Mouse (Mus musculus) neural tube, embryonic 13.5 days (tissue): ENCODE data around the gene Fancg. TPM values are rescaled to one million over a fixed set of nuclear protein-coding genes. Genes with fewer than 3 reads are reported as not detected.

ENCODE experiments used
- ATAC-seq: fragments of 200-750 bp; cut with Nextera tagmentation; 2 replicates; pipeline ENCODE4 v1.8.0; 2017; ENCODE audit warnings: low read depth, mild to moderate bottlenecking, moderate TSS enrichment, moderate library complexity
- H3K27ac ChIP-seq: fragments of 300-500 bp; sonication (generic); replicated peaks from 2 replicates; pipeline ENCODE4 v1.5.1; 2015; ENCODE audit warnings: moderate library complexity, mild to moderate bottlenecking, inconsistent platforms
- H3K27me3 ChIP-seq: fragments of 300-500 bp; sonication (generic); 2 replicates; pipeline ENCODE4 v1.6.1; 2015; ENCODE audit warnings: mild to moderate bottlenecking, inconsistent platforms
- H3K36me3 ChIP-seq: fragments of 300-500 bp; sonication (generic); 2 replicates; pipeline ENCODE4 v1.6.1; 2015; ENCODE audit warnings: mild to moderate bottlenecking, inconsistent platforms
- H3K4me1 ChIP-seq: fragments of 300-500 bp; sonication (generic); replicated peaks from 2 replicates; pipeline ENCODE4 v1.6.1; 2015; ENCODE audit warnings: inconsistent platforms
- H3K4me2 ChIP-seq: fragments of 300-500 bp; sonication (generic); 2 replicates; pipeline ENCODE4 v1.6.1; 2015; ENCODE audit warnings: inconsistent platforms, mild to moderate bottlenecking, moderate library complexity
- H3K4me3 ChIP-seq: fragments of 300-500 bp; sonication (generic); 2 replicates; pipeline ENCODE4 v1.5.1; 2015; ENCODE audit warnings: mild to moderate bottlenecking, inconsistent platforms
- H3K9ac ChIP-seq: fragments of 300-500 bp; sonication (generic); 2 replicates; pipeline ENCODE4 v1.6.1; 2015; ENCODE audit warnings: moderate library complexity, mild to moderate bottlenecking, inconsistent platforms
- H3K9me3 ChIP-seq: fragments of 300-500 bp; sonication (generic); 2 replicates; pipeline ENCODE4 v1.6.1; 2016; ENCODE audit warnings: inconsistent platforms
- WGBS: fragments of 180-500 bp; shearing (Covaris S2); methylation state at CpG from one replicate; pipeline ENCODE4 v1.1.7; 2015; 5-methylcytosine and 5-hydroxymethylcytosine counted together
- polyA plus RNA-seq: library from polyadenylated mRNA; unstranded; fragments of >200 nt; fragmentation: Nextera tagmentation; extraction: Ambion mirVana; gene quantifications from 2 replicates; pipeline ENCODE4 v1.2.1, GENCODE M21; 2015

Fancg gene
- polyA plus RNA-seq, 1 experiment from 2014 or later: 20.4 TPM

- Histone ChIP-seq H3K4me3 (peak overlapping the region; percentile 55), H3K27me3 (no peaks in the 10 kb centered on the region), H3K4me1 (peaks cover 50% of the 10 kb centered on the region), H3K9ac (peak overlapping the region; percentile 75), H3K4me2 (peak overlapping the region; percentile 72), H3K36me3 (no peaks in the 10 kb centered on the region), H3K27ac (peak overlapping the region; percentile 93), H3K9me3 (no peaks in the 10 kb centered on the region)
- WGBS: 11% methylated on average over 7 of the region's 7 CpGs
- ATAC-seq: peak; percentile 41
Measured at GRCm38 (mm10) chr4:43043644-43044357, 33.5 kb upstream of the Fancg start.

GRCm38 (mm10) chr4:43040881-43041547, 30.7 kb upstream of the Fancg start:
- Histone ChIP-seq H3K9me3 (no peaks in the 10 kb centered on the region), H3K4me2 (no peak overlapping the region), H3K27me3 (no peaks in the 10 kb centered on the region), H3K36me3 (peaks cover 11% of the 10 kb centered on the region), H3K4me3 (no peak overlapping the region), H3K27ac (peak overlapping the region; percentile 65), H3K9ac (no peak overlapping the region), H3K4me1 (peaks cover 61% of the 10 kb centered on the region)
- WGBS: 60% methylated on average over 9 of the region's 9 CpGs
- ATAC-seq: no peak

GRCm38 (mm10) chr4:43040114-43040572, 29.8 kb upstream of the Fancg start:
- ATAC-seq: peak; percentile 96
- no peaks in the 10 kb centered on the region for H3K27me3 ChIP-seq
- H3K36me3 ChIP-seq: peaks cover 19% of the 10 kb centered on the region
- 0% methylated on average over 25 of the region's 25 CpGs for WGBS
- H3K4me1 ChIP-seq: peaks cover 59% of the 10 kb centered on the region
- H3K27ac ChIP-seq: peak overlapping the region; percentile 86
- H3K9me3 ChIP-seq: no peaks in the 10 kb centered on the region
- H3K4me3 ChIP-seq: peak overlapping the region; percentile 81
- peak overlapping the region; percentile 95 for H3K4me2 ChIP-seq
- H3K9ac ChIP-seq: peak overlapping the region; percentile 94

GRCm38 (mm10) chr4:43039609-43040008, 29.3 kb upstream of the Fancg start:
- H3K9ac ChIP-seq: peak overlapping the region; percentile 94
- peak overlapping the region; percentile 86 for H3K27ac ChIP-seq
- H3K9me3 ChIP-seq: no peaks in the 10 kb centered on the region
- H3K36me3 ChIP-seq: peaks cover 25% of the 10 kb centered on the region
- H3K27me3 ChIP-seq: no peaks in the 10 kb centered on the region
- ATAC-seq: peak; percentile 34
- WGBS: 6% methylated on average over 11 of the region's 11 CpGs
- H3K4me3 ChIP-seq: peak overlapping the region; percentile 81
- peaks cover 54% of the 10 kb centered on the region for H3K4me1 ChIP-seq
- peak overlapping the region; percentile 95 for H3K4me2 ChIP-seq

- WGBS: 57% methylated on average over 15 of the region's 15 CpGs
- Histone ChIP-seq H3K9ac (peak overlapping the region; percentile 94), H3K4me2 (peak overlapping the region; percentile 95), H3K4me1 (peaks cover 46% of the 10 kb centered on the region), H3K27me3 (no peaks in the 10 kb centered on the region), H3K36me3 (peaks cover 33% of the 10 kb centered on the region), H3K9me3 (no peaks in the 10 kb centered on the region), H3K4me3 (peak overlapping the region; percentile 81), H3K27ac (peak overlapping the region; percentile 86; the same call in 1 of the 2 replicates)
- no peak for ATAC-seq
Measured at GRCm38 (mm10) chr4:43038567-43039495, 28.5 kb upstream of the Fancg start.

- H3K27ac ChIP-seq: no peak overlapping the region
- no peak for ATAC-seq
- H3K9ac ChIP-seq: peak overlapping the region; percentile 94; the same call in 1 of the 2 replicates
- peak overlapping the region; percentile 95 for H3K4me2 ChIP-seq
- H3K27me3 ChIP-seq: no peaks in the 10 kb centered on the region
- WGBS: 69% methylated on average over 4 of the region's 4 CpGs
- H3K36me3 ChIP-seq: peaks cover 41% of the 10 kb centered on the region
- H3K9me3 ChIP-seq: no peaks in the 10 kb centered on the region
- H3K4me1 ChIP-seq: peaks cover 38% of the 10 kb centered on the region
- H3K4me3 ChIP-seq: no peak overlapping the region
Measured at GRCm38 (mm10) chr4:43037860-43038566, 27.7 kb upstream of the Fancg start.

- peaks cover 48% of the 10 kb centered on the region for H3K4me1 ChIP-seq
- H3K9me3 ChIP-seq: no peaks in the 10 kb centered on the region
- H3K27me3 ChIP-seq: no peaks in the 10 kb centered on the region
- no peak overlapping the region for H3K4me2 ChIP-seq
- no peak overlapping the region for H3K9ac ChIP-seq
- peaks cover 46% of the 10 kb centered on the region for H3K36me3 ChIP-seq
- no peak overlapping the region for H3K4me3 ChIP-seq
- H3K27ac ChIP-seq: no peak overlapping the region
- no peak for ATAC-seq
- WGBS: 90% methylated on average over 10 of the region's 10 CpGs
Measured at GRCm38 (mm10) chr4:43036356-43036755, 26.1 kb upstream of the Fancg start.

GRCm38 (mm10) chr4:43035851-43036250, 25.5 kb upstream of the Fancg start:
- Histone ChIP-seq H3K27ac (no peak overlapping the region), H3K27me3 (no peaks in the 10 kb centered on the region), H3K36me3 (peaks cover 46% of the 10 kb centered on the region), H3K9me3 (no peaks in the 10 kb centered on the region), H3K4me1 (peaks cover 45% of the 10 kb centered on the region), H3K9ac (no peak overlapping the region), H3K4me2 (no peak overlapping the region), H3K4me3 (no peak overlapping the region)
- ATAC-seq: no peak
- 88% methylated on average over 6 of the region's 6 CpGs for WGBS

GRCm38 (mm10) chr4:43033481-43033880, 23.2 kb upstream of the Fancg start:
- no peak overlapping the region for H3K27ac ChIP-seq

GRCm38 (mm10) chr4:43032501-43032900, 22.2 kb upstream of the Fancg start:
- Histone ChIP-seq H3K9me3 (no peaks in the 10 kb centered on the region), H3K9ac (peak overlapping the region; percentile 5; the same call in 1 of the 2 replicates), H3K27ac (peak overlapping the region; percentile 92; the same call in 1 of the 2 replicates), H3K36me3 (peaks cover 70% of the 10 kb centered on the region), H3K4me3 (no peak overlapping the region), H3K4me2 (no peak overlapping the region), H3K27me3 (no peaks in the 10 kb centered on the region), H3K4me1 (peaks cover 32% of the 10 kb centered on the region)
- WGBS: 92% methylated on average over 1 of the region's 1 CpGs
- no peak for ATAC-seq

More at GRCm38 (mm10) chr4:43033481-43033880, 23.2 kb upstream of the Fancg start:
- Histone ChIP-seq H3K9me3 (no peaks in the 10 kb centered on the region), H3K4me1 (peaks cover 42% of the 10 kb centered on the region), H3K27me3 (no peaks in the 10 kb centered on the region), H3K36me3 (peaks cover 61% of the 10 kb centered on the region), H3K9ac (0 out of 2 replicates have a peak overlapping the region, but pooled peaks have one; percentile 31), H3K4me3 (no peak overlapping the region), H3K4me2 (no peak overlapping the region)
- ATAC-seq: no peak
- 83% methylated on average over 14 of the region's 14 CpGs for WGBS
